Mouse (Mus musculus): ENCODE data around the gene D230025D16Rik.
"Not testable (repeated sequence)": the region's sequence is repeated elsewhere in the genome, so short reads cannot be mapped to it uniquely, and the experiment has no call there.

GRCm38 (mm10) chr8:105291364-105291763, 66.4 kb downstream of the D230025D16Rik start:
- not testable (repeated sequence) for TF ChIP-seq CTCF, POLR2A (IDR thresholded peaks at IDR 0.05; ENCODE audit: insufficient read depth, low read depth, low read length)
